Mouse (Mus musculus) neural tube, embryonic 12.5 days (tissue): Measurements from ENCODE around the gene Smad6. TPM values are rescaled to one million over a fixed set of nuclear protein-coding genes. Genes with fewer than 3 reads are reported as not detected.
A peak's percentile ranks its signal among the peaks of the same experiment; 100 is the strongest.

ENCODE experiments used
- ATAC-seq: fragments of 200-750 bp; cut with Nextera tagmentation; 2 replicates; pipeline ENCODE4 v1.8.0; 2017; ENCODE audit warnings: low read depth, mild to moderate bottlenecking, moderate TSS enrichment, moderate library complexity; ENCODE audit not compliant: low FRiP score
- H3K27ac ChIP-seq: fragments of 300-500 bp; sonication (generic); 2 replicates; pipeline ENCODE4 v1.5.1; 2016
- H3K27me3 ChIP-seq: fragments of 300-500 bp; sonication (generic); replicated peaks from 2 replicates; pipeline ENCODE4 v1.6.1; 2016; ENCODE audit warnings: mild to moderate bottlenecking
- H3K36me3 ChIP-seq: fragments of 300-500 bp; sonication (generic); 2 replicates; pipeline ENCODE4 v1.6.1; 2016; ENCODE audit warnings: mild to moderate bottlenecking
- H3K4me1 ChIP-seq: fragments of 300-500 bp; sonication (generic); 2 replicates; pipeline ENCODE4 v1.6.1; 2016
- H3K4me2 ChIP-seq: fragments of 300-500 bp; sonication (generic); replicated peaks from 2 replicates; pipeline ENCODE4 v1.6.1; 2016; ENCODE audit warnings: mild to moderate bottlenecking
- H3K4me3 ChIP-seq: fragments of 300-500 bp; sonication (generic); 2 replicates; pipeline ENCODE4 v1.5.1; 2016
- H3K9ac ChIP-seq: fragments of 300-500 bp; sonication (generic); 2 replicates; pipeline ENCODE4 v1.6.1; 2016; ENCODE audit warnings: mild to moderate bottlenecking
- H3K9me3 ChIP-seq: fragments of 300-500 bp; sonication (generic); 2 replicates; pipeline ENCODE4 v1.6.1; 2016; ENCODE audit warnings: mild to moderate bottlenecking
- WGBS: fragments of 180-500 bp; shearing (Covaris S2); methylation state at CpG from one replicate; pipeline ENCODE4 v1.1.7; 2016; 5-methylcytosine and 5-hydroxymethylcytosine counted together
- polyA plus RNA-seq: library from polyadenylated mRNA; unstranded; fragments of >200 nt; fragmentation: Nextera tagmentation; extraction: Ambion mirVana; gene quantifications from 2 replicates; pipeline ENCODE4 v1.2.1, GENCODE M21; 2016

Smad6 gene
- polyA plus RNA-seq, 1 experiment from 2014 or later: 11.0 TPM

DNA sequence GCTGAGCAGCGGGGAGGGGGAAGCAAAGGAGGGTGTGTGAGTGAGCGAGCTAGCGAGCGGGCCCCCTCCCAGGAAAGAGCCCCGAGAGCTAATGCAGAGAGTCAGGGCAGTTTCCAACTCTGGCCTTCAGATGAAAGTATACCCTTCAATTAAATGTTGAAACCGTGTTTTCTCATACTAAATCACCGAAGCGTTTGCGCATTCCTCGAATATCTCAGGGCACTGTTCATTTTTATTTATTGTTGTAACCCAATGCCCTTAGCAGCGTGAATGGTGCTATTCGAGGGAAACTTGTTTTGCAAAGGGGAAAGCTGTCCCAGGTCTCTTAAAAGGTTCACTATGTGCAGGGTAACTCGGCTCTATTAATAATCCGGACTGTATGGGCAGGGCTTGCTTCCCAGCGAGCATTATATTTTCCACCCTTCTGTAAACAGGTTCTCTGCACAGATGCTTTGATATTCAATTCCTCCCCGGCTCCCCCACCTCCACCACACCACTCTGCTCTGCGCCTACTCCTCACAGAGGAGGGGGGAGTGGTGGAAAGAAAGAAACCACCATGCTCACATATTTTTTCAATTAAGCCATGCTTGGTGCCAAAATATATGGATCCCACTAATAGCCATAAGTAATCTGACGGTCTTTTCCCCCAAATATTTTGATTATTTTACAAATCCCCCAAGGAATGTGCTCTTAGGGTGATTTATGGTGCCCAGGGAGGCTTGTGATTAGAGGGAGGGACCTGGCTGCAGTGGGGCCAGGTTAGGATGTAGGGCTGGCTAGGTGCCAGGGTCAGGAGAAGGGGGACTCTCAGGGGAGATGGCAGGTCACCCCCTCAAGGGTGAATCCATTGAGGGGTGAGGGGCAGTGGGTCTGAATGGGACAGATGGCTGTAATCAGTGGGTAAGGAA is 41.4 kb downstream of the Smad6 start:
- H3K9ac ChIP-seq: no peak overlapping the region
- H3K27ac ChIP-seq: no peak overlapping the region
- H3K4me3 ChIP-seq: no peak overlapping the region
- WGBS: 4% methylated on average over 18 of the region's 18 CpGs
- peaks cover 32% of the 10 kb centered on the region for H3K4me1 ChIP-seq
- no peak for ATAC-seq
- H3K9me3 ChIP-seq: no peaks in the 10 kb centered on the region
- peak overlapping the region; percentile 30 for H3K4me2 ChIP-seq
- H3K27me3 ChIP-seq: no peaks in the 10 kb centered on the region
- no peaks in the 10 kb centered on the region for H3K36me3 ChIP-seq

- ATAC-seq: no peak
- no peaks in the 10 kb centered on the region for H3K27me3 ChIP-seq
- WGBS: 72% methylated on average over 2 of the region's 2 CpGs
- H3K36me3 ChIP-seq: no peaks in the 10 kb centered on the region
- no peak overlapping the region for H3K4me3 ChIP-seq
- H3K27ac ChIP-seq: no peak overlapping the region
- no peaks in the 10 kb centered on the region for H3K9me3 ChIP-seq
- peaks cover 32% of the 10 kb centered on the region for H3K4me1 ChIP-seq
- H3K9ac ChIP-seq: no peak overlapping the region
- no peak overlapping the region for H3K4me2 ChIP-seq
Observed at GRCm38 (mm10) chr9:63979275-63979674, 42.6 kb downstream of the Smad6 start.

GRCm38 (mm10) chr9:63978682-63979081 is 43.2 kb downstream of the Smad6 start:
- Histone ChIP-seq H3K27me3 (no peaks in the 10 kb centered on the region), H3K9me3 (no peaks in the 10 kb centered on the region), H3K4me3 (no peak overlapping the region), H3K36me3 (no peaks in the 10 kb centered on the region), H3K4me2 (no peak overlapping the region), H3K4me1 (peaks cover 36% of the 10 kb centered on the region), H3K9ac (no peak overlapping the region), H3K27ac (no peak overlapping the region)
- no peak for ATAC-seq
- WGBS: 85% methylated on average over 7 of the region's 7 CpGs

DNA sequence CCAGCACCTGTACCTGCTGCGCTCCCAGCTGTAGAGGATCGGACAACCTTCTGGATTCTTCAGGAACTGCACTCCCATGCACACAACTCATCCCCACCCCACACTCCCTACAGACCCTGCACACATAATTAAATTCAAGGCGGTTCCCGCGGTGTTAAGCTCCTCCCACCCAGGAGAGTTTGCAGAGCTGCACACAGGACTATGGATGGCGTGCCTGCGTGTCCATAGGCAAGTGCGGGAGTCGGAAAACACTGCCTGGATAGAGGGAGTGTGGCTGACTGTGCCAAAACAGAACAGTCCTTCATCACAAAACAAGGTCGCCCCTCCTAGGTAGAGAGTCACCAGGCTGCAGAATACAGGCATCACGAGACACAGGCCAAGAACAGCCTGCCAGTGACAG is 45.9 kb downstream of the Smad6 start:
- Histone ChIP-seq H3K27me3 (no peaks in the 10 kb centered on the region), H3K9ac (no peak overlapping the region), H3K36me3 (no peaks in the 10 kb centered on the region), H3K27ac (no peak overlapping the region), H3K4me2 (no peak overlapping the region), H3K4me1 (peaks cover 43% of the 10 kb centered on the region), H3K9me3 (no peaks in the 10 kb centered on the region), H3K4me3 (no peak overlapping the region)
- ATAC-seq: 0 out of 2 replicates have a peak, but pooled peaks have one; percentile 56
- 28% methylated on average over 11 of the region's 11 CpGs for WGBS

GRCm38 (mm10) chr9:63974258-63975023 is 47.4 kb downstream of the Smad6 start:
- Histone ChIP-seq H3K9ac (no peak overlapping the region), H3K4me1 (peaks cover 37% of the 10 kb centered on the region), H3K4me3 (no peak overlapping the region), H3K4me2 (0 out of 2 replicates have a peak overlapping the region, but pooled peaks have one; percentile 4), H3K27ac (no peak overlapping the region), H3K9me3 (no peaks in the 10 kb centered on the region), H3K36me3 (no peaks in the 10 kb centered on the region), H3K27me3 (no peaks in the 10 kb centered on the region)
- ATAC-seq: no peak
- 46% methylated on average over 13 of the region's 13 CpGs for WGBS

- no peaks in the 10 kb centered on the region for H3K36me3 ChIP-seq
- H3K9ac ChIP-seq: no peak overlapping the region
- H3K9me3 ChIP-seq: no peaks in the 10 kb centered on the region
- H3K27ac ChIP-seq: no peak overlapping the region
- no peak overlapping the region for H3K4me2 ChIP-seq
- WGBS: 33% methylated on average over 14 of the region's 14 CpGs
- no peak overlapping the region for H3K4me3 ChIP-seq
- H3K27me3 ChIP-seq: no peaks in the 10 kb centered on the region
- no peak for ATAC-seq
- H3K4me1 ChIP-seq: peaks cover 41% of the 10 kb centered on the region
Observed at GRCm38 (mm10) chr9:63973662-63974190, 48.1 kb downstream of the Smad6 start.

GRCm38 (mm10) chr9:63972576-63973290 is 49.1 kb downstream of the Smad6 start:
- Histone ChIP-seq H3K4me3 (no peak overlapping the region), H3K36me3 (no peaks in the 10 kb centered on the region), H3K4me2 (no peak overlapping the region), H3K9ac (no peak overlapping the region), H3K27ac (no peak overlapping the region), H3K27me3 (no peaks in the 10 kb centered on the region), H3K4me1 (peaks cover 51% of the 10 kb centered on the region), H3K9me3 (no peaks in the 10 kb centered on the region)
- no peak for ATAC-seq
- 96% methylated on average over 11 of the region's 11 CpGs for WGBS

GRCm38 (mm10) chr9:63971557-63971956 is 50.3 kb downstream of the Smad6 start:
- no peak for ATAC-seq
- no peak overlapping the region for H3K4me2 ChIP-seq
- H3K4me3 ChIP-seq: no peak overlapping the region
- WGBS: 45% methylated on average over 4 of the region's 4 CpGs
- no peaks in the 10 kb centered on the region for H3K9me3 ChIP-seq
- H3K36me3 ChIP-seq: no peaks in the 10 kb centered on the region
- no peaks in the 10 kb centered on the region for H3K27me3 ChIP-seq
- no peak overlapping the region for H3K27ac ChIP-seq
- no peak overlapping the region for H3K9ac ChIP-seq
- H3K4me1 ChIP-seq: peaks cover 52% of the 10 kb centered on the region

- Histone ChIP-seq H3K27me3 (no peaks in the 10 kb centered on the region), H3K9me3 (no peaks in the 10 kb centered on the region), H3K36me3 (no peaks in the 10 kb centered on the region), H3K4me1 (peaks cover 51% of the 10 kb centered on the region), H3K9ac (no peak overlapping the region), H3K27ac (no peak overlapping the region), H3K4me2 (no peak overlapping the region), H3K4me3 (no peak overlapping the region)
- ATAC-seq: no peak
- WGBS: 77% methylated on average over 6 of the region's 6 CpGs
Observed at GRCm38 (mm10) chr9:63970836-63971235, 51.0 kb downstream of the Smad6 start.

DNA sequence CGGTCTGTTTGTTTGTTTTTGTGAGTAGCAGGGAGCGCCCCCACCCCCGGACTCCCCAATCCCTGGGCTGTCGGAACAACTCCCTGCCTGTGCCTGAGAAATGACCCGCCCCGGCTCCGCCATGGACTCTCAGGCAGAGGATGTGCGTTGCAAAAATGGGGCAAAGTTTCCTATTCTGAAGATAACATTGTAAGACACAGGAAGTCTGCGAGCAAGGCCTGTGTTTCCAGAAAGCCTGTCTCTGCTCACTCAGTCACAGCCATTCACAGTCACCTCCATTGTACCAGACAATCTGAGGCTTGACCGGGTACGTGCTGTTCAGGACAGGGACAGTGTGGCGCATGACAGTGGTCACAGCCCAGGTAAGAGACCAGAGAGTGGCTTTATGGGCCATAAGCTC is 51.5 kb downstream of the Smad6 start:
- no peak overlapping the region for H3K9ac ChIP-seq
- no peaks in the 10 kb centered on the region for H3K27me3 ChIP-seq
- H3K36me3 ChIP-seq: no peaks in the 10 kb centered on the region
- no peak overlapping the region for H3K27ac ChIP-seq
- peaks cover 52% of the 10 kb centered on the region for H3K4me1 ChIP-seq
- ATAC-seq: no peak
- H3K4me3 ChIP-seq: no peak overlapping the region
- no peak overlapping the region for H3K4me2 ChIP-seq
- no peaks in the 10 kb centered on the region for H3K9me3 ChIP-seq
- 89% methylated on average over 12 of the region's 12 CpGs for WGBS

GRCm38 (mm10) chr9:63969467-63969866 is 52.4 kb downstream of the Smad6 start:
- WGBS: 89% methylated on average over 10 of the region's 10 CpGs
- Histone ChIP-seq H3K4me1 (peaks cover 54% of the 10 kb centered on the region), H3K36me3 (no peaks in the 10 kb centered on the region), H3K4me2 (no peak overlapping the region), H3K9me3 (no peaks in the 10 kb centered on the region), H3K4me3 (no peak overlapping the region), H3K27me3 (no peaks in the 10 kb centered on the region), H3K9ac (no peak overlapping the region), H3K27ac (no peak overlapping the region)
- ATAC-seq: no peak

DNA sequence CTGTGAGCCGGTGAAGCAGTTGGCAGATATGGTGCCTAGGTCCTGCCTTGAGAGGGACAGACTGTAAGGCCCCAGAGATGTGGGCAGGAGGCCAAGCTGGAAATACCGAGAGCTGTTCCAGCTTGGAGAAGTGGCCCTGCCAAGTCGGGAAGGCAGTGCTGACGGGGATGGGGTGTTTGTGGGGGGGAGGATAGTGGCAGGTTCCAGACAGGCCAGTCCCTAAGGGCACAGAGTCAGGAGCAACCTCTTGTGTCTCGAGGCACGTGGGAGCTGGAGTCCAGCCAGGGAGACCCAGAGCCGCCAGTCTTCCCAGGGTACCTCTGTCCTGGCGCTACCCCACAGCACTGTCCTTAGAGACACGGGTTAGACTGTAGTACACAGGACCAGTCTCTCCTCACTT is 53.3 kb downstream of the Smad6 start:
- Histone ChIP-seq H3K4me2 (no peak overlapping the region), H3K9ac (no peak overlapping the region), H3K27ac (no peak overlapping the region), H3K27me3 (no peaks in the 10 kb centered on the region), H3K4me1 (peaks cover 49% of the 10 kb centered on the region), H3K9me3 (no peaks in the 10 kb centered on the region), H3K4me3 (no peak overlapping the region), H3K36me3 (no peaks in the 10 kb centered on the region)
- WGBS: 72% methylated on average over 9 of the region's 9 CpGs
- ATAC-seq: peak; percentile 23; the same call in 1 of the 2 replicates
